Mouse (Mus musculus) colon, adult 2 months (tissue): ENCODE results near the gene Atf7. TPM values are rescaled to one million over a fixed set of nuclear protein-coding genes. Genes with fewer than 3 reads are reported as not detected.

ENCODE experiments used
- polyA plus RNA-seq: library from polyadenylated mRNA; depleted of rRNA; stranded (reverse); fragments of >200 nt; gene quantifications from 2 replicates; pipeline ENCODE4 v1.2.3, GENCODE M21; 2012; rRNA removed

Gene Atf7
- polyA plus RNA-seq: 37.3 and 48.6 TPM in 2 replicates

DNA sequence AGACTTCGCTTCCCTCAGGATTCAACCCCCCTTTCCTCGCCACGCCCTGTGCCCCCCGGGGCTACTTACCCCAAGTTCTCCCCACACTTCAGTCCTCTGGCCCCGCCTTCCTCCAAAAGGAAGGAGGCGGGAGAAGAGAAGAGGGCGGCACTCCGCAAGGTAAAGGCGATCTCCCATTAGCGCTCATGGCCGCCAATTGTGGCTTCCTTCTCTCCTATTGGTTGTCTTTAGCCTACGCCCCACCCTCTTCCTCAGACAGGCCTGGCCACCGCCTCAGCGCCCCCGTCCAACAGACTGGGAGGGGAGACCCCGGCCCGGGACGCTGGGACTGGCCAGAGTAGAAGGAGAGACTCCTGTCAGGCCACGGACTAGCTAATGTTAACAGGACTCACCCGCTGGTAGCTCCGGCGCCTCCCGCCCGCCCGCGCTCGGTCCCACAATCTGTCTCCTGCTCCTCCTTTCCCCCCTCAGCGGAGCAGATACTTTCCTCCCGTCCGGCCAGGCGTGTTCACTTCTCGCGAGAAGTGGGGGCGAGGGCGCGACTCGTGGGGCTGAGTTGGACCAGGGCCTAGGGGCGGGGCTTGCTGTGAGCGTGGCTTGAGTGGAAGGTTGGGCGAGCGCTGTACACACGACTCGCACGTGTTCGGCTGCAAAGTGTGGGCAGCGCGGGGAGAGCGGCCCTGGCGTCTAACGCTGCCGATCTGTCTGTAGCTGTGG is at the start of gene Atf7, which contains the start of gene Gm28047:
Gene Atf7, minus strand, starts transcription at position 495 of the 717 bp plus-strand sequence.
Gene Gm28047, minus strand, starts transcription at position 98 of the 717 bp plus-strand sequence.

DNA sequence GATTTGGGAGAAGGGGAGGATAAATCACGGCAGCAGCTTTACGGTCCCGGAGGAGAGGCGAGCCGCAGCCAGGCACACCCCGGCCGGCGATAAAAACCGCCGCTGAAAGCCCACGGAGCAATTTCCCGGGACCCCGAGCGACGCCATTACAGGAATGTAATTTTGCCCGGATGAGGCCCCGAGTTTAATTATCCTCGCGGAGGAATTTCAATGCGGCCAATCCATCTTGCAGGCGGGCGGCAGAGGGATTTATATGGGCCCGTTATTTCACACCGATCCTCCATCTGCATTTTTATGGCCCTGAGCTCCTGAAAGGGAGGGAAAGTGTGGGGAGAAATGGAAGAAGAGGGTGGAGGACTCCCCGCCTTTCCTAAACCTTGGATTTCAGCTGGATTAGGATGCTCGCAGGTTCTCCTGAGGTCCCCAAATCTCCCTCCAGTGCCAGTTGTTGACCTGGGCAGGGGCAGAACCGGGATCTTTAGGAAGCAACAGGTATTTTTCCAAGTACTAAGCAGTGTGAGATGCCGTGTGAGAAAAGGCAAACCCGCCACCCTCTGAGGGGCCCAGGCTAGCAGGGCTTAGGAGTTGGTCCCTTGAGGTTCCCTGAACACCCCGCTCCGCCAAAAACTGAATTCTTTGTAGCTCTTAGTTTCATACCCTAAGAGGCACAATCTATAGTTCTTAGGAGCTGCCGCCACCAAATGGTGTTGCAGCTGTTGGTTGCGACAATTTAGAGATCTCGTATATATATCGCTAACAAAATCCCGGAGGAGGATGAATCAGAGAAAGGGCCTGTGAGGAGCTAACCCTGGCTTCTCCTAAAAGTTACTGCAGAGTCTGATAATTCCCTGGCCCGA is 47.2 kb upstream of the Atf7 start, which contains the start of gene Atp5g2:
Gene Atp5g2, minus strand, starts transcription at position 138 of the 857 bp plus-strand sequence.

DNA sequence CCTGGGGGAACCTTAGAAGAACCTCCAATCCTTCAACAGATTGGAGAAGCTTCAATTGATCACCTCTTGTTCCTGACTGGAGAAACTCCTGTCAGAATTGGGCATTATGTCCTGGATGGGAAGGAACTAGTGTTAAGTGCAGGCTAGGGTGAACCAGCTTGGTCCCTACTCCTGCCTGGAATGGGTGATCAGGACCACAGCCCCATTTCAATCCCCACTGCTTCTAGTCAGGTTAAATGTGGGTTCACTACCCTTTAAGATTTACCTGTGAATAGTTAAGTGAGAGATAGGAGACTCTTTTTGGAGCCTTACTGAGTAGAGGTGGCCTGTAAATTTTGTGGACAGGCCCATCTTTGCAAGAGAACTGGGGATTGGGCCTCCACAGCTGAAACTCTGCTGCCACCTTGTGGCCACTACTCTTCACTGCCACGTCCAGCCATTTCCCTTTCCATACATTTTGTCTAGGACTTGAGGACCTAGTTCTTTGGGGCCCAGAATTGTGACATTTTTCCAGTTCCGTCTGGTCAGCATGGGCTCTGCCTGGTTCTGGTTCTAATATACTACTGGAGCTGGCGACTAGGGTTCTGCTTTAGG is 100.3 kb downstream of the Atf7 start, which contains the start of gene Npff:
Gene Npff, minus strand, starts transcription at position 51 of the 594 bp plus-strand sequence.

DNA sequence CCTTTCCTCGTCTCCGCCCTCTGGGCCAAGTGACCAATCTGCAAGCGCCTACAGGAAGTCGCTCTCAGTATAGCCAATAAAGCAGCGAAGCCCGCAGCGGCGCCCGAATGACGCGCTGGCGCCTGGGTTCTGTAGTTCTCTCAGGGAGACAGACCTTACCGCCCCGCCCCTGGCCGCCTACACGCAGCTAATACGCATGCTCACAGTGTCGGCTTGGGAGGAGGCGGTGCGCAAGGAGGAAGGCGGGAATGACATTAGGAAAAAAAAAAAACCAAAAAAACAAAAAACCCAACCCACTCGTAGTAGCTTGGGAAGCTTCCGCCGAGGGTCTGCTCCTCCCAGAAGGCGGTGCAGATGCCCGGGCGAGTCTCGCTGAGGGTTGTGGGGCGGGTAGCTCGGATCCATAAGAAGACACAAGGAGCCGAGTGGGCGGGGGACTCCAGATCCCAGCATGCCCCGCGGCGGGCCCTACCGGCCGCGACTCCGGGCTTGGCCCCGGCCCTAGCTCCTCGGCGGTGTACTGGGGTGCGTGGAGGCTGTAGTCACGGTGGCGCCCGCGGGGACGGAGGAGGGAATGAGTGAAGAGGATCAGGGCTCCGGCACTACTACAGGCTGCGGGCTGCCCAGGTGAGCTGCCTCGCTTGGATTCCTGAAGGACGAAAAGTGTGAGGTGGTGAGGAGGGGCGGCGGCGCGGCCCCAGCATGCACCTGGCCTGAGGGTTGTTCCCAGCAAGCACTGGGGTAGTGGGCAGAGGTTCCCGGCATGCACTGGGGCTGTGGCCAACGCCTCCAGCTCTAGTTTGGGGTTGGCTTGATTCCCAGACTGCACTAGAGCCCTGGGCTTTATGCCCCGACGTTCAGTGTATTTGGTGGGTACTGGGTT is 107.0 kb downstream of the Atf7 start, which contains the start of gene Tarbp2:
Gene Tarbp2, plus strand, starts transcription at position 217 of the 883 bp plus-strand sequence.

DNA sequence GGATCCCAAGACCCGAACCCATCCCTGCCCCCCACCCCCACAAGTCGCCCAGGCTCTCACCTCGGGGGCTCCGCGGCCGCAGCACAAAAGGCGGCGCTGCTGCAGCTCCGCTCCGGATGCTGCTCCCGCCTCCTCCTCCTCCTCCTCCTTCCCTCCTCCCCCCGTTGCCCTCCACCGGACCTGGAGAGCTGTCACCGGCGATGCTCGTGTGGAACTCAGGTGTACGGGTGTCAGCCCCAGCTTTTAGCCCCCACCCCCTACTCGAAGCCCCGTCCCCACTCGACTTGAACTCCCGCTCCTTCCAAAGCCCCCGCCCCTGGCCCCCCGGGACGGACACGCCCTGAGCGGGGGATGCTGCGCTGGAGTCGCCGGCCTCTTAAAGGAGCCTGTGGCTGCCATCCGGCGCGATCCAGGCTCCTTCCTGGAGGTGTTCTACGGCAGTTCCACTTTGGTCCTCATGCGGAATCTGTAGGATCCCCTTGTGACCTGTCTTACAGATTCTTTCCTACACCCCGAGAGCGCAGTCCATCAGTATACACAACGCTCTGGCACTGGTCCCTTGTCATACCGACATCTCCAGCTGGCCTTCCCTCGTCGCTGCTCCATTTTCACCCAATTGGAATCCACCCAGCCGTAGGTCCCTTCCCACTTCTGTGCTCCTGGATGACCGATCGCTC is 108.4 kb downstream of the Atf7 start, which contains the start of gene Map3k12:
Gene Map3k12, minus strand, starts transcription at position 337 of the 677 bp plus-strand sequence.

DNA sequence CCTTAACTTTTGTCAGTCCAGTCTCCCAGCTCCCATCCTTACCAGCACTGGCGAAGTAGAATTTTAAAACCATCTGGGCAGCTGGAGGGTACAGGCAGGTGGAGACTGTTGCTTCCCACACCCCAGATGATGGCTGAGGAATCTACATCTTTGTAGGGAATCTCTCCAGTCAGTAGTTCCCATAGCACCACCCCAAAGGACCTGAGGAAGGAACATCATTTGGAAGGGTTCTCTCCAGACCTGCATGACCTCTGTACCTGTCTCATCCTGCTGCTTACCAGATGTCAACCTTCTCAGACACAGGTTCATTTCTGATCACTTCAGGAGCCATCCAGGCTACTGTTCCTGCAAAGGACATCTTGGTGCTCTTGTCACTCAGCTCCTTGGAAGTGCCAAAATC is 121.8 kb downstream of the Atf7 start, which contains the start of gene Gm10337:
Gene Gm10337, plus strand, starts transcription at position 276 of the 400 bp plus-strand sequence.

Other genes with a start within 250 kb of the Atf7 start
- 14.2 and 15.0 TPM in 2 replicates for gene Sp1, start 219.3 kb downstream of the Atf7 start, polyA plus RNA-seq
- 4.2 and 14.1 TPM in 2 replicates for gene Amhr2, start 180.1 kb downstream of the Atf7 start, polyA plus RNA-seq
- gene Prr13, start 166.4 kb downstream of the Atf7 start, polyA plus RNA-seq: 483 and 710 TPM in 2 replicates
- 357 and 368 TPM in 2 replicates for gene Pcbp2, start 154.9 kb downstream of the Atf7 start, polyA plus RNA-seq
- not detected in 2 replicates for gene Gm10337, start 121.7 kb downstream of the Atf7 start, polyA plus RNA-seq
- 3.6 and 5.4 TPM in 2 replicates for gene Map3k12, start 108.4 kb downstream of the Atf7 start, polyA plus RNA-seq
- gene Tarbp2, start 107.3 kb downstream of the Atf7 start, polyA plus RNA-seq: 72.6 and 84.8 TPM in 2 replicates
- 3.3 and 3.7 TPM in 2 replicates for gene Npff, start 100.5 kb downstream of the Atf7 start, polyA plus RNA-seq
- gene Gm28047, start 397 bp downstream of the Atf7 start, polyA plus RNA-seq: 0.14 TPM in 1 of 2 replicates, not detected in the other
- gene Atp5g2, start 46.9 kb upstream of the Atf7 start, polyA plus RNA-seq: 491 and 570 TPM in 2 replicates
- gene Calcoco1, start 96.7 kb upstream of the Atf7 start, polyA plus RNA-seq: 26.0 and 26.5 TPM in 2 replicates